Comparison of ENCODE assay signal across 12 mouse cellular contexts in genomic region chr14:72110689-72111088, GRCm38 (mm10).
"Had no signal": no experiment of that assay in that cellular context is flagged by ENCODE, and none has a peak within 500 bp of the region (broad histone marks: within the 10 kb centered on the region; RNA-seq: fewer than 3 reads in every experiment).

No protein-coding gene starts in this region.

- H3K9me3 ChIP-seq: limb, embryonic 13.5 days; midbrain, embryonic 12.5 days had no signal

- H3K4me2 ChIP-seq: limb, embryonic 13.5 days; midbrain, embryonic 12.5 days had no signal

- H3K36me3 ChIP-seq: limb, embryonic 13.5 days; midbrain, embryonic 12.5 days had no signal

- H3K4me3 ChIP-seq: limb, embryonic 13.5 days; midbrain, embryonic 12.5 days had no signal

- ATAC-seq: midbrain, embryonic 16.5 days had no signal

- DNase-seq: kidney, adult 11 months; kidney, adult 9 months; kidney, postnatal 14 days; left cerebral cortex, postnatal 4 days; lung, adult 2 months; right cerebral cortex, postnatal 14 days; thymus, adult 2 months; thymus, postnatal 25 days had no signal

- H3K27me3 ChIP-seq: limb, embryonic 13.5 days; midbrain, embryonic 12.5 days had no signal

- H3K27ac ChIP-seq: limb, embryonic 13.5 days; liver, embryonic 14.5 days; midbrain, embryonic 12.5 days had no signal

- H3K9ac ChIP-seq: limb, embryonic 13.5 days; liver, embryonic 14.5 days; midbrain, embryonic 12.5 days had no signal

- H3K4me1 ChIP-seq: limb, embryonic 13.5 days; midbrain, embryonic 12.5 days had no signal
